Mouse (Mus musculus) stomach, postnatal 0 days (tissue): Measurements from ENCODE around the gene Pum1.

Experiments used
- CTCF ChIP-seq: IDR thresholded peaks from 2 replicates; pipeline ENCODE4 v1.5.1; 2016; ENCODE audit warnings: antibody characterized with exemption, low read depth, mild to moderate bottlenecking, moderate library complexity
- EP300 ChIP-seq: optimal IDR thresholded peaks from 2 replicates; pipeline ENCODE3; 2016; ENCODE audit warnings: antibody characterized with exemption

DNA sequence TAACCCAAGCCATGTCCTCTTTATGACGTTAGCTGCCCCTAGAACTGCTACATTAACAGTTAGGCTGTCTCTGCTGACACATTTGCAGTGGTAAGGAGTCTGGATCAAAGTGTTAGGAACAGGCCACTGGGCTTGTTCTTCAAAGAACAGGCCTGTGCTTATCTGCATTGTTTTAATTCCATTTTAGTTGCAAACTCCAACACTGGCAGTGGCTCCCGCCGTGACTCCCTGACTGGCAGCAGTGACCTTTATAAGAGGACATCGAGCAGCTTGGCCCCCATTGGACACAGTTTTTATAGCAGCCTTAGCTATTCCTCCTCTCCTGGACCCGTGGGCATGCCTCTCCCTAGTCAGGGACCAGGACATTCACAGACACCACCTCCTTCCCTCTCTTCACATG, 90.6 kb downstream of the Pum1 start:
- TF ChIP-seq CTCF, result no peak
- TF ChIP-seq EP300, result no peak
